Mouse (Mus musculus): ENCODE data around the gene Il17rb. TPM values are rescaled to one million over a fixed set of nuclear protein-coding genes. Genes with fewer than 3 reads are reported as not detected.

The Il17rb gene
- polyA plus RNA-seq, 1 experiment = not detected

- TF ChIP-seq POLR2A (IDR thresholded peaks at IDR 0.05; ENCODE audit: low read depth, low read length) (no peak), CTCF (IDR thresholded peaks at IDR 0.05; ENCODE audit: borderline replicate concordance, insufficient read depth, low read length) (no peak)
- Histone ChIP-seq H3K27ac (ENCODE audit: insufficient read depth, low read length) (no peak overlapping the region), H3K4me1 (ENCODE audit: control insufficient read depth, insufficient read depth, low read length) (no peaks in the 10 kb centered on the region; the same call in 1 of the 2 replicates), H3K4me3 (ENCODE audit: insufficient read depth, low read length) (no peak overlapping the region)
These were observed 31.8 kb downstream of the Il17rb start for GRCm38 (mm10) chr14:29976927-29977326.

- no peaks in the 10 kb centered on the region for H3K4me1 ChIP-seq (ENCODE audit: control insufficient read depth, insufficient read depth, low read length)
- TF ChIP-seq CTCF (IDR thresholded peaks at IDR 0.05; ENCODE audit: borderline replicate concordance, insufficient read depth, low read length) (no peak), POLR2A (IDR thresholded peaks at IDR 0.05; ENCODE audit: low read depth, low read length) (no peak)
These were observed 36.7 kb downstream of the Il17rb start for GRCm38 (mm10) chr14:29971993-29972392.

GRCm38 (mm10) chr14:29971446-29971845 is 37.2 kb downstream of the Il17rb start:
- no peak for TF ChIP-seq CTCF (IDR thresholded peaks at IDR 0.05; ENCODE audit: borderline replicate concordance, insufficient read depth, low read length)
- H3K27ac ChIP-seq (ENCODE audit: insufficient read depth, low read length) = no peak overlapping the region

More at GRCm38 (mm10) chr14:29971993-29972392, 36.7 kb downstream of the Il17rb start:
- H3K27ac ChIP-seq (ENCODE audit: insufficient read depth, low read length) = no peak overlapping the region
- no peak overlapping the region for H3K4me3 ChIP-seq (ENCODE audit: insufficient read depth, low read length)

GRCm38 (mm10) chr14:29968075-29968821 is 40.4 kb downstream of the Il17rb start, which contains the start of gene Selenok:
Gene Selenok (plus strand): TSS chr14:29968308.
- Histone ChIP-seq H3K4me1 (ENCODE audit: control insufficient read depth, insufficient read depth, low read length) (no peaks in the 10 kb centered on the region), H3K27ac (ENCODE audit: insufficient read depth, low read length) (peak within 1 kb of the TSS; percentile 44), H3K4me3 (ENCODE audit: insufficient read depth, low read length) (peak within 1 kb of the TSS; percentile 86)
- TF ChIP-seq CTCF (IDR thresholded peaks at IDR 0.05; ENCODE audit: borderline replicate concordance, insufficient read depth, low read length) (no peak), POLR2A (IDR thresholded peaks at IDR 0.05; ENCODE audit: low read depth, low read length) (peak; percentile 79)

More at GRCm38 (mm10) chr14:29971446-29971845, 37.2 kb downstream of the Il17rb start:
- H3K4me1 ChIP-seq (ENCODE audit: control insufficient read depth, insufficient read depth, low read length) = no peaks in the 10 kb centered on the region
- H3K4me3 ChIP-seq (ENCODE audit: insufficient read depth, low read length) = no peak overlapping the region

- no peaks in the 10 kb centered on the region for H3K4me1 ChIP-seq (ENCODE audit: control insufficient read depth, insufficient read depth, low read length)
- peak overlapping the region; percentile 48 for H3K4me3 ChIP-seq (ENCODE audit: insufficient read depth, low read length)
- H3K27ac ChIP-seq (ENCODE audit: insufficient read depth, low read length) = no peak overlapping the region
- TF ChIP-seq CTCF (IDR thresholded peaks at IDR 0.05; ENCODE audit: borderline replicate concordance, insufficient read depth, low read length) (no peak), POLR2A (IDR thresholded peaks at IDR 0.05; ENCODE audit: low read depth, low read length) (no peak)
These were observed 41.1 kb downstream of the Il17rb start for GRCm38 (mm10) chr14:29967611-29968010.

- no peak overlapping the region for H3K27ac ChIP-seq (ENCODE audit: insufficient read depth, low read length)
- no peaks in the 10 kb centered on the region for H3K4me1 ChIP-seq (ENCODE audit: control insufficient read depth, insufficient read depth, low read length)
- no peak for TF ChIP-seq CTCF (IDR thresholded peaks at IDR 0.05; ENCODE audit: borderline replicate concordance, insufficient read depth, low read length)
- TF ChIP-seq POLR2A (IDR thresholded peaks at IDR 0.05; ENCODE audit: low read depth, low read length) = no peak
- no peak overlapping the region for H3K4me3 ChIP-seq (ENCODE audit: insufficient read depth, low read length)
These were observed 51.3 kb downstream of the Il17rb start for GRCm38 (mm10) chr14:29957393-29957792.

- Histone ChIP-seq H3K27ac (ENCODE audit: insufficient read depth, low read length) (no peak overlapping the region), H3K4me1 (ENCODE audit: control insufficient read depth, insufficient read depth, low read length) (no peaks in the 10 kb centered on the region), H3K4me3 (ENCODE audit: insufficient read depth, low read length) (no peak overlapping the region)
- TF ChIP-seq CTCF (IDR thresholded peaks at IDR 0.05; ENCODE audit: borderline replicate concordance, insufficient read depth, low read length) = no peak
- no peak for TF ChIP-seq POLR2A (IDR thresholded peaks at IDR 0.05; ENCODE audit: low read depth, low read length)
These were observed 57.9 kb downstream of the Il17rb start for GRCm38 (mm10) chr14:29950805-29951204.

GRCm38 (mm10) chr14:29946761-29947309 is 61.9 kb downstream of the Il17rb start:
- Histone ChIP-seq H3K4me1 (ENCODE audit: control insufficient read depth, insufficient read depth, low read length) (no peaks in the 10 kb centered on the region), H3K4me3 (ENCODE audit: insufficient read depth, low read length) (no peak overlapping the region), H3K27ac (ENCODE audit: insufficient read depth, low read length) (no peak overlapping the region)
- TF ChIP-seq CTCF (IDR thresholded peaks at IDR 0.05; ENCODE audit: borderline replicate concordance, insufficient read depth, low read length) = no peak
- TF ChIP-seq POLR2A (IDR thresholded peaks at IDR 0.05; ENCODE audit: low read depth, low read length) = no peak

Other genes starting within 250 kb of the Il17rb start
- gene Selenok, start 40.6 kb downstream of the Il17rb start, polyA plus RNA-seq (2011; ENCODE audit: insufficient read length, low read depth, missing spikeins) = 181 and 212 TPM in 2 replicates
- gene Actr8, start 30.6 kb downstream of the Il17rb start, polyA plus RNA-seq (2011; ENCODE audit: insufficient read length, low read depth, missing spikeins) = 25.2 and 25.5 TPM in 2 replicates
- gene Chdh, start 127 bp upstream of the Il17rb start, polyA plus RNA-seq (2011; ENCODE audit: insufficient read length, low read depth, missing spikeins) = not detected in 2 replicates